Mouse (Mus musculus) limb, embryonic 13.5 days (tissue): ENCODE measurements around the gene Ajuba. TPM values are rescaled to one million over a fixed set of nuclear protein-coding genes. Genes with fewer than 3 reads are reported as not detected.
A peak's percentile ranks its signal among the peaks of the same experiment; 100 is the strongest.

ENCODE experiments used
- ATAC-seq: fragments of 200-750 bp; cut with Nextera tagmentation; 2 replicates; pipeline ENCODE4 v1.8.0; 2017; ENCODE audit warnings: low read depth, moderate number of reproducible peaks, moderate TSS enrichment; ENCODE audit not compliant: low FRiP score
- H3K27ac ChIP-seq: fragments of 300-500 bp; sonication (generic); 2 replicates; pipeline ENCODE4 v1.5.1; 2015; ENCODE audit warnings: inconsistent platforms, mild to moderate bottlenecking, moderate library complexity
- H3K27me3 ChIP-seq: fragments of 300-500 bp; sonication (generic); 2 replicates; pipeline ENCODE4 v1.6.1; 2015; ENCODE audit warnings: mild to moderate bottlenecking, inconsistent platforms
- H3K36me3 ChIP-seq: fragments of 300-500 bp; sonication (generic); 2 replicates; pipeline ENCODE4 v1.6.1; 2015; ENCODE audit warnings: inconsistent platforms, mild to moderate bottlenecking, moderate library complexity
- H3K4me1 ChIP-seq: fragments of 300-500 bp; sonication (generic); 2 replicates; pipeline ENCODE4 v1.6.1; 2015; ENCODE audit warnings: inconsistent platforms
- H3K4me2 ChIP-seq: fragments of 300-500 bp; sonication (generic); replicated peaks from 2 replicates; pipeline ENCODE4 v1.6.1; 2015; ENCODE audit warnings: inconsistent platforms, mild to moderate bottlenecking, moderate library complexity
- H3K4me3 ChIP-seq: fragments of 300-500 bp; sonication (generic); 2 replicates; pipeline ENCODE4 v1.5.1; 2015; ENCODE audit warnings: moderate library complexity, mild to moderate bottlenecking, inconsistent platforms
- H3K9ac ChIP-seq: fragments of 300-500 bp; sonication (generic); 2 replicates; pipeline ENCODE4 v1.6.1; 2015; ENCODE audit warnings: mild to moderate bottlenecking, inconsistent platforms
- H3K9me3 ChIP-seq: fragments of 300-500 bp; sonication (generic); 2 replicates; pipeline ENCODE4 v1.6.1; 2016; ENCODE audit warnings: inconsistent platforms
- WGBS: fragments of 180-500 bp; shearing (Covaris S2); methylation state at CpG from one replicate; pipeline ENCODE4 v1.1.7; 2015; 5-methylcytosine and 5-hydroxymethylcytosine counted together
- microRNA counts: library from miRNA; unstranded; fragments of <30 nt; microRNA quantifications from one replicate; lab custom pipeline; 2016
- microRNA-seq: library from miRNA; unstranded; fragments of <30 nt; microRNA quantifications from one replicate; pipeline ENCODE4, GENCODE M21; 2016
- polyA plus RNA-seq: library from polyadenylated mRNA; unstranded; fragments of >200 nt; fragmentation: Nextera tagmentation; extraction: Ambion mirVana; gene quantifications from 2 replicates; pipeline ENCODE4 v1.2.1, GENCODE M21; 2015

The Ajuba gene
- polyA plus RNA-seq, 1 experiment from 2014 or later = 54.4 TPM

GRCm38 (mm10) chr14:54527227-54528006, 49.9 kb downstream of the Ajuba start:
- peaks cover 17% of the 10 kb centered on the region for H3K4me1 ChIP-seq
- peak overlapping the region; percentile 81 for H3K4me2 ChIP-seq
- peak; percentile 71 for ATAC-seq
- WGBS = 1% methylated on average over 16 of the region's 18 CpGs
- H3K36me3 ChIP-seq = no peaks in the 10 kb centered on the region
- H3K4me3 ChIP-seq = peak overlapping the region; percentile 48
- H3K27ac ChIP-seq = peak overlapping the region; percentile 58; the same call in 1 of the 2 replicates
- H3K9me3 ChIP-seq = no peaks in the 10 kb centered on the region
- H3K9ac ChIP-seq = peak overlapping the region; percentile 67
- no peaks in the 10 kb centered on the region for H3K27me3 ChIP-seq

- peaks cover 14% of the 10 kb centered on the region for H3K4me1 ChIP-seq
- H3K27ac ChIP-seq = no peak overlapping the region
- H3K36me3 ChIP-seq = no peaks in the 10 kb centered on the region
- ATAC-seq = no peak
- H3K4me2 ChIP-seq = no peak overlapping the region
- H3K4me3 ChIP-seq = no peak overlapping the region
- 31% methylated on average over 6 of the region's 6 CpGs for WGBS
- H3K9ac ChIP-seq = no peak overlapping the region
- H3K27me3 ChIP-seq = no peaks in the 10 kb centered on the region
- no peaks in the 10 kb centered on the region for H3K9me3 ChIP-seq
Observed at GRCm38 (mm10) chr14:54523600-54523999, 53.8 kb downstream of the Ajuba start.

MicroRNA genes within 50 kb of the gene (microRNA counts, 519-probe panel; counts per million panel counts)
- microRNA mmu-miR-686 (lab: Ali Mortazavi, UCI) = not detected

Small RNAs within 50 kb of the gene (microRNA-seq; reads per million reads assigned to microRNA genes)
- gene Mir686 = not detected

Other genes starting within 250 kb of the Ajuba start
- 44.0 and 47.0 TPM in 2 replicates for gene Oxa1l, start 216.7 kb downstream of the Ajuba start, polyA plus RNA-seq
- 5.1 and 6.1 TPM in 2 replicates for gene Slc7a7, start 159.8 kb downstream of the Ajuba start, polyA plus RNA-seq
- 224 and 233 TPM in 2 replicates for gene Mrpl52, start 150.6 kb downstream of the Ajuba start, polyA plus RNA-seq
- 198 and 204 TPM in 2 replicates for gene Mmp14, start 145.9 kb downstream of the Ajuba start, polyA plus RNA-seq
- 31.0 and 34.4 TPM in 2 replicates for gene Lrp10, start 113.4 kb downstream of the Ajuba start, polyA plus RNA-seq
- gene Rem2, start 101.5 kb downstream of the Ajuba start, polyA plus RNA-seq = 2.8 and 3.2 TPM in 2 replicates
- 86.1 and 93.1 TPM in 2 replicates for gene Prmt5, start 60.0 kb downstream of the Ajuba start, polyA plus RNA-seq
- 51.0 and 52.3 TPM in 2 replicates for gene Haus4, start 22.9 kb downstream of the Ajuba start, polyA plus RNA-seq
- 7.6 and 8.0 TPM in 2 replicates for gene 4931414P19Rik, start 28.4 kb upstream of the Ajuba start, polyA plus RNA-seq
- 394 and 410 TPM in 2 replicates for gene Psmb5, start 40.5 kb upstream of the Ajuba start, polyA plus RNA-seq
- 0.11 TPM in 1 of 2 replicates, not detected in the other for gene Psmb11, start 43.9 kb upstream of the Ajuba start, polyA plus RNA-seq
- gene Gm17606, start 63.4 kb upstream of the Ajuba start, polyA plus RNA-seq = not detected in 2 replicates
- 6.7 and 8.2 TPM in 2 replicates for gene Cdh24, start 63.8 kb upstream of the Ajuba start, polyA plus RNA-seq
- gene 1700123O20Rik, start 108.7 kb upstream of the Ajuba start, polyA plus RNA-seq = 96.6 and 98.0 TPM in 2 replicates
- gene Acin1, start 109.4 kb upstream of the Ajuba start, polyA plus RNA-seq = 166 and 167 TPM in 2 replicates
- gene Gm29776, start 121.3 kb upstream of the Ajuba start, polyA plus RNA-seq = 0.31 and 0.33 TPM in 2 replicates
- gene Cebpe, start 134.6 kb upstream of the Ajuba start, polyA plus RNA-seq = not detected in 2 replicates
- gene Slc7a8, start 204.4 kb upstream of the Ajuba start, polyA plus RNA-seq = 1.7 and 2.3 TPM in 2 replicates
- not detected in 2 replicates for gene Rnf212b, start 236.6 kb upstream of the Ajuba start, polyA plus RNA-seq